Mouse (Mus musculus) right cerebral cortex, adult 18-20 months (tissue): Measurements from ENCODE around the gene Med26.

Source experiments
- DNase-seq: peaks from one replicate; pipeline ENCODE4 v3.0.0; 2022; ENCODE audit warnings: mixed read lengths

Med26 gene

DNA sequence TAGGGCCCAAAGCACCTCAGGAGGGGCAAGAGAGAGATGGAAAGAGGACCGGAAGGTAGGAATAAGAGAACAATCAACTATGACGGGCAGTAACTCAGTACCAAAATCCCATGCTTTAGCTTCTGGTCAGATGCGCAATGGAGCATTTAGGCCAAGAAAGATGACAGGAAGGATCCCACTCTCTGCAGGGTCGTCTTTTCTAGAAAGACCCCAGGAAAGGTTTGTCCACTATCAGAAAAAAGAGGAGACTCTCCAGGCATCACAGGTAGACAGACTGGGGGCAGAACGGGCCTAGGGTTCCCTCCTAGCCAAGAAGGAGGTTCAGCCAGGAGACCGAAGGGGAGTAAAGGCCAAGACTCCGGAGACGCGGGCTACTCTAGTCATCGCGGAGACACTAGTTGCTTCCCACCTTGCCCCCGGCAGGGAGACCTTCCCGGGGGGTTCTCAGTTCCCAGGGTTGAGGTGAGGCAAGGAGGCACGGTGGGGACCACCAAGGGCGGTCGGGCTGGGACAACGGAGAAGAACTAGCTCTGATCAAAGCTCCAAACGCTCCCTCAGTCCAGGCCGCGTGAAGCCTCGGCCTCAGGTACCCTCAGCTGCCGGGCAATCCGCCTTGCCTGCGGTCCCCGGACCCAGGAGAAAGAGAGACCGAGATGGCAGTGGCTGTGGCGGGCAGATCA lies 808 bp downstream of the Med26 start:
- DNase-seq, result no peak

DNA sequence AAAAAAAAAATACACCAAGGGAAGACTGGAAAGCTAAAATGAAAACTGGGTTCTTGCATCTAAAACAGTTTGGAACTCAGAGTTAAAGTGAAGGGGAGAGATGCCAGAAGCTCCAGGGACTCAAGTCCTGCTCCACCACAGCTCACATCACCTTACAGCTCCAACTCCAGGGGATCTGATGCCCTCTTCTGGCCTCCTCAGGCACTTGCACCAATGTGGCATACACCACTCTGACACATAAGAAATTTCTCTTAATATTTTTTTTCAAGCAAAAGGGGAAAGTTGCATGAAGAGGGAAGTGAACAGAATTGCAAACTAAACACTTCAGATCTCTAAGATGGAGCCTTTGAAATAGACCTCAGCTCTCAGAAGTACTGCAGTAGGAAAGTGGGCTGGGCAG lies 8.8 kb downstream of the Med26 start:
- DNase-seq, result no peak

DNA sequence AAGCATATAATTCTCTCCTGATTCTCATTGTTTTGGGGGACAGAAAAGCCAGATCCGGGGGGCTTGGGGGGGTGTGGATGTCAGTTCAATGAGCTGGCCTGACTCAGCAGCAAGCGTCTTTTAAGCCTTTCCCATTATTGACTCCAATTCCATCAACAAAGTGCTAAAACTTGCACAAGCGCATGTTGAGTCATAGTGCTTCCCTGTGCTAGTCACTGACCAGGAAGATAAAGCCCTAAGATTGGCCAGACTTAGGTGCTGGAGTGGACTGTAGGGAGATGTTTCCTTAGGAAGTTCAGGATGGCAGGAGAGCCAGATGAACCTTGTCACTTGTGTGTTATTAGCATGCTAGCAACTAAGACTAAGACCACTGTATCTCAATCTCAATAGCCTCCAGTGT lies 13.2 kb downstream of the Med26 start:
- no peak for DNase-seq

DNA sequence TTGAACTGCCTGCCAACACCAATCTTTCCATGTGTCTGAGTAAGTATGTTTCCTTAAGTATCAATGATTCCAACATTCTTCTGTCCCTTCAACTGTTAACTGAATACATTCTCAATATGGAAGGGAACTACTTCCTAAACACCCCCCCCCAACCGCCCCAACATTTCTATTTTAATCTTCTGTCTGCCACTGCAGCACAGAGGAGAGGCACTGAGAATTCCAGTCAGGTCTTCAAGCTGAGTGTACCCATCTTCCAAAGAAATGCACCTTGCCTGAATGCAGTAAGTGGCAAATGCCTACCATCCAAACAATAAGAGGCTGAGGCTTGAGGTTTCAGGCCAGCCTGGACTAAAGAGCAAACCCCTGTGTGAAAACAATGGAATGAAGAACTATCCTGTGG lies 16.0 kb downstream of the Med26 start:
- peak; percentile 8 for DNase-seq

DNA sequence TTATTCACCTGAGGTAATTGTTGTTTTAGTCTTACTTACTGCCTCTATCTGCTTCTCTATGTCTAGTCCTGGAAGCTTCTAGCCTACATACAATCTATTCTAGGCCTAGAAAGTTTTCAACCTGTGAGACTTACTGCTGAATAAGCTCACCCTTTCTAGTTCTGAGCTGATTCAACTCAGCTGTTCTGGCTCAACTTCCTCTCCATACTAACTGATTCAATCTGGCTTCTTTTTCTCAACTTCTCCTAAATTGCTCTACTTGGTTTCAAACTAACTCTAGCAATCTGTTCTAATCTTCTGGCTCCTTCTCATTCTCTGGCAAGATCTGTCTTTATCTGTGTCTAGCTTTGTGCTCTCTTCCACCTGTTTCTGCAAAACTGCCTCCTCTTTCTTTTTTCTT lies 26.2 kb downstream of the Med26 start:
- no peak for DNase-seq

DNA sequence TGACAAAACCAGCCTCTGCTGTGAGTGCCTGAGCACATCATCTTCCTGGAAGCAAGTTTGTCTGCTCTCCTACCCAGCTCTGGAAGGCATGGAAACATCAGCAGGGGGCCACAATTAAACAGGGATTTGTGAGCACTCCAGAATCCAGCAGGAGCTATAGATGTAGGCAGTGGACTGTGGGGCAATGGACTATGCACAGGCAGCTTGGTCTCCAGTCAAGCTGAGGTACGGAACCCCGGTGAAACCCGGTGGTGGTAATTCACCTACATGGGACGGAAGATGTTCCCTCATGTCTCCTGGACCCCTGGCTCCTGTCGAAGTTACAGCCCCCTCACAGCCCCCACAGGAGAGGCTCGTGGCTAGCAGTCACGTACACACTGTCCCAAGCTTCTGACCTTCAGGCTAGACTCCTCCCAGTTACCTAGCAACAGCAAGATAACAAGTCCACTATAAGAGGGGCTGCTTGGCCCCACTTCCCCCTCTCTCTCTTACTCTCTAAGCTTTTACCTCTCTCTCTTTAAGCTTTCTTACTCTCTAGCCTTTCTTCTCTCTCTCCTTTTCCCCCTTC lies 30.6 kb downstream of the Med26 start:
- no peak for DNase-seq

DNA sequence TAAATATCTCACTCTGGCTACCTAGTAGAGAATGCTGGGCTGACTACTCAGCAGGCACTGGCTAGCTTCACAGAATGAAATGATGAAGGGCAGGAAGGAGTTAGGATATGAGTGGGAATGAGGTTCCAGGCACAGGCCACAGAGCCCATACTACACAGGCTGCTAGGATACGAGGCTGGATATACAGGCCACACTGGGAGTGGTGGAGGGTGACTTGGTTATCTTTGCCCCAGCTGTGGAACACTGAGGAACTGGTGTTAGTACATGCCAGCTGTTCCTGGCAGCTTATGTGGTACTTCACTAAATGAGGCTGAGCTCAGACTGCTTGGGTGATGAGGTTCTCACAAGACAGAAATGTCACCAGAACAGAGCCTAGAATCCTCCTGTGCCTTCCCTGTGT lies 34.9 kb downstream of the Med26 start:
- no peak for DNase-seq

DNA sequence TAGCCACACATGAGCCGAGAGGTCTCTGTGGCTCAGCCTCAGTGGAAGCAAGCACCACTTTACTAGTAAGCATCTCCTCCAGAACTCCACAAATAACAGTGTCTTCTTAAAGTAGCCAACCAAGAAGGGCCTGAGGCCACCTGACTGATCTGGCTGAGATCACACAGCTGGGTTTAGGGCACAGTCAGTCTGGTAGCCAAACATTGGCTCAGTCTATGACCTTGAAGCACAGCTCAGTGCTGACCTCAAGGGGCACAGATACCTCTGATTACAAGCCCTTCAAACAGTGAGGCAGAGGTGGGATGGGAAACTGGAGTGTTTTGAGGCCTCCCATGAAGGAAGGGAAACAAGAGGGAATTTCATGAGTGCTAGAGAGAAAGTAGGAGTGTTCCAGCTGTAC lies 35.4 kb downstream of the Med26 start:
- no peak for DNase-seq

DNA sequence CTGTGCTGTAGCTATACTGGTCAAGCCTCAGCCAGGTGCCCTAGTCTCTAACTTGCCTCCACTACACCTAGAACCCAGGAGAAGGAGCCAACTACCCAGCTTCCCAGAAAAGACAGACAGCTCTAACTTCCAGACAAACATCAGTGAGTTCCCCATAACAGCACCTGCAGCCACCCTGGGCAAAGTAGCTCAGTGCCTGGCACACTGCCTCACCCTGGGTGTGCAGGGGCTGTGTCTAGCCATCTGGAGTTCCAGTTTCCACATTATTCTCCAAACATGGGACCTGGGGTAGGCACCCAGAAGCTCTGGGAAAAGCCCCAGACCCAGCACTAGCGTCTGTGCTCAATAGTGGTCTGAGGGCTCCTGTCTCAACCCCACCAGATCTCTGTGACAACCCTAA lies 40.6 kb downstream of the Med26 start:
- DNase-seq, result no peak

DNA sequence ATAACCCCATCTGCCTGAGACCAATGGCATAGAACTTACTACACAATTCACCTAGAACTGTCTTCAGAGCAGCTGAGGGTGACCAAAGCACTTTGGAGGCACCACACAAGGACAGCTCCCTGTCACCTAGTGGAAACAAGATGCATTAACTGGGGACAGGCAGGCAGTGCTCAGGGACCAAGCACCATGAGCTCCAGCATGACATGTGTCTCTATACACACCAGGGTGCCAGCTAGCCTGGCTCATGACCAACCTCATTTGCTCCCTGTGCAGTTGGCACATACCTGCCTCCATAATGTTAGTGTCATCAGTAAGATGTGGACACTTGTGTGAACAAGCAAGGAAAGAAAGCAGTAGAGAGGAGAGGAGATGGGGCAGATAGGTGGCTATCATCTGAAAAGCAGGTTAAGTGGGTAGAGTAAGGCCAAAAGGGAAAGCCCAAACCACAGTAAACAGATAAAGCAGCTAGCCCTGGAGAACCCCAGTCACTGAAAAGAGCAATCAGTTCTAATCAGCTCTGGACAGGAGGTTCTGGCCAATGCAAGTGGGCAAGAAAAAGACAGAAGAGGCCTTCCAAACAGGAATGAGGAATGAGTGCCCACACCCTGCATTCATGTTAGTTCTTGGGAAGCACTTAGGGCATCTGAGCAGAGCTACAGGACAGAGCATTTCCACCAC lies 43.3 kb downstream of the Med26 start:
- no peak for DNase-seq

DNA sequence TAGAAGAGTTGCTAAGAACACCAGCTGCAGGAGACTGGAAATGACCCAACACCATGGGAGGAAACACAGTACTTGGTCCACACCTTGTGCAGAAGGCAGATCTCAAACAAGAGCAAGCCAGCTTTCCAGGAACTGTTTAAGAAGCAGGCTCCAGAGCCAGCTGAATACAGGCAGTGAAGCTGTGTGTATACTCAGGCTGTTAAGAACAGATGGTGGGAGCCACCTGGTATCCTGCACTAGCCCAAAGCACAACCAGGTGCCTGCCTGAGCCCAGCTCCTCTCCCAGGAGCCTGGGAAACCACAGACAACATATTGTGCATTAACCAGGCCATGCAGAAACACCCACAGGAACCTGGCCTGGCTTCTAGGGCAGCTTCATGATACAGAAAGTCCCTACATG lies 43.9 kb downstream of the Med26 start:
- DNase-seq, result peak; percentile 62

DNA sequence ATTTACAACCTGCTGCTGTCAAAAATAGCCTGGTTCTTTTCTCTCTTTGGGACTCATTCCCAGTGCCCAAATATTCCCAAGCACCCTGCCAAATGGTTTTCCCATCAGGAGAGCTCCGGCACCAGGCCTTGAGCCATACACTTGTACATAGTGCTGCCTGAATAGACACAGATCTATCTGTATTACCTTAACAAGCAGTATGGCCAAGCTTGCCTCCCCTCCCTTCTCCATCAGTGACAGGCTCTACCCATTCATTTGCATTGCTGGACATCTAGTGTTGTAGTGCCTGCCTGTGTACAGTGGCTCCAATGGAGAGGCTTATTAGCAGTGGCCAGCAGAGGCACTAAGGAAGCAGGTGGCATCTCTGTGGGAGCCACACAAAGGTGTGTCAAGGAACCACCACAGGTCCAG lies 47.5 kb downstream of the Med26 start:
- no peak for DNase-seq

DNA sequence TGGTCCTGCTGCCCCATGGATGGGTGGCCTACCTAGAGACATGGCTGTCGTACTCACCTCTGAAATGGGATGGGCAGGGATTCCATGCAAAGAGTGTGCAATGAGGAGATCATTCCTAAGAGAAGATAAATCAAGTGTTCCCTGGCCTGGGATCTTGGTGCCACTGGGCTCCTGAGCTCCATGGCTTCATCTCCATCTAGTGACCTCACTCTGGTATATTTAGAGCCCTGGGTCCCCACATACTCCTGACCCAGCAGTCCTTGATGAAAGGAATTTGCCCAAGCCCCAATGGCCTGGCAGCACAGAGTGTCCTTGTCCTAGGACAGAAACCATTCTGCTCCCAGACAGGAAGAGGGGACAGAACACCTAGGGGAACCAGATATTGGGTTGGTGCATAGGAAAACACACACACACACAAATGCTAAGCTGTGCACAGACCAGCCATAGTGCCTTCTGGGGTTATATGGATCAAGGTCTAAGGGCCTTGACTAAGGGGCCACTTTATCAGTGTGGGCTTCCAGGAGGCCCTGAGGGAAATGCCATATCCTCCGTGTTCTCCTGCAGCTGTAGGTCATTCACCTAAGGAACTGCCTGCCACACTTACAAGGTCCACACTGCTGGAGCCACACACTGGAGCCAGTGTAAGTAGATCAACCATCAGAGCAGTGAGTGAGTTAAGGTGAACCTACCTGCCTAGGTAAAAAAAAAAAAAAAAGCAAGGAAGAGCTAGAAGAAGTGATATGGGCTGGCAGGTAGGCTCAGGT lies 48.4 kb downstream of the Med26 start:
- DNase-seq, result no peak

DNA sequence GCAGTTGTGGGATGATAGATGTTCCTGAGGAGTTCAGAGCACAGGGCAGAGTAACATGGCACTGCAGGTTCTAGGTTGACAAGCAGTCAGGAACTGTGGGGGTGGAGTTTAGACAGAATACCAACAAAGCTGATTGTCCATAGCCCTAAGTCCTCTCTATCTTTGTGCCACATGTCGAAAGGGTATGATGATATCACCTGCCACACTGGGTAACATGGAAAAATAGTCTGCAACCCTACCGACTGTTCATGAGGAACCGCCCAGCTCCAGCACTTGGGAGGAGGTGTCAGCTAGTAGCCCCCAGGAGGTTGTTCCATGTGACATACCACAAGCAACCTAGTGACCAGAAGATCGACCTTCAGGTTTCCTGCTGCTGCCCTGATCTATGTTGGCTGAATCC lies 49.5 kb downstream of the Med26 start:
- no peak for DNase-seq

DNA sequence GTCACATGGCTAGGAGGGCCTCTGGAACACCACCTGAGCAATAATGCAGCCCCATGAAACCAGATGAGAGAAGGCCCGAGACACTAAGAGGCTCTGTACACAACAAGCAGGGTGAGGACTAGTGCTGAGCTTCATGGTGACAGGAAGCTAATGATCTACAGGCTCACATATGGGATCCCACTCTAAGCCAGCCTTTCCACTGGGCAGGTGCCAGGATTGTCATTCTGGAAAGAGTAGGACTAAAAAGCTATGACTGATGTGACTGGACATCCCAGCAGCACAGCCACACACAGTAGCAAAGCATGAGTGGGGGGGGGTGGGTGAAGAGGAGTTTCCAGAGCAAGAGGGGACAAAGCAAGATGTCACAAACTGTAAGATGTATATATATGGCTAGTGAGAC lies 50.2 kb downstream of the Med26 start:
- DNase-seq, result no peak

DNA sequence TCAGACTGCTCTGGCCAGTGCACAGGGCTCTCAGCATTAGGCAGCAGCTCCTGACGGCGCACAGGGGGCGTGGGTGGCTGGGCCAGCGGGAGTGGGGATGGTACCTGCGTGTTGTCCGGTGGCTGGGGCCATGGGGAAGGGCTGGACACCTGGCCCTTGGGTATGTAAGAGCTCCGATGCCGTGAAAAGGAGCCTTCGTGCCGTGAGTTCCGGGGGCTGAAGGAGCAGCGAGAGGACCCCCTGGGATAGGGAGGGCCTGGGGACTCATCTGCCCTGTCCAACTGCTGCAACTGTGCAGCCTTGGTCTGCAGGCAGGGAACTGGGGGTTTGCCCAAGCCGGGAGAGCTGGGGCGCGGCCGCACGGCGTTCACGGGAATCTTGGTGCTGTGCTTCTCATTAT lies 51.9 kb downstream of the Med26 start:
- DNase-seq, result no peak

DNA sequence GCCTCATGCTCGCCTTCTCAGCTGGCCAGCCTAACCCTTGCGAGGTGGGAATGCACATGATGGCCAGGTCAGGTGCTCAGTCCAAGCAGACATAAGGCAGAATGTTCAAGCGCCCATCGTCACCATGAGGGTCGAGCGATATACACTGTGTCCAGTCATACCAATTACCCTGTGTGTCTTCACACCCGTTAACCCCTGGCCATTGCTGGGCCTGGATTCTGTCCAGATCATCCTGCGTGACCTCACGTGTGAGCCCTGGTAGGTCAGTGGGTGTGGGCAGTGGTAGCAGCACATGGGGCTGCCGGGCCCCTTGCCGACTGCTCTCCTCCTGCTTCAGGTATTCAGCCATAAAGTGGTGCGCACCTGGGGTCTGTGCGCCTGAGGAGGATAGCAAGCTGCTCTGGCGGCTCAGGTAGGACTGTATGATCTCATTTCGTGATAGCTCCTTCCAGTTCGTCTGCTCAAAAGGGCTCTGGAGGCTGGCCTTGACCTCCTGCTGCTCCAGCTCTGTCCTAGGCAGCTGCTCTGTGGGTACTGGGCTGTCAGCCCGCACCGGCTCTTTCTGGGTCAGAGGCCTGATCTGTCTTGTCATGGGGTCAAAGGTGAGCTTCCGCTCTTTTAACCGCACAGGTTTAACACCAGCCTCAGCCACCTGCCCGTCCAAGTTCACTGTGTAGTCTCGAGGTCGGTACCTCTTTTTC lies 52.5 kb downstream of the Med26 start:
- DNase-seq, result no peak

DNA sequence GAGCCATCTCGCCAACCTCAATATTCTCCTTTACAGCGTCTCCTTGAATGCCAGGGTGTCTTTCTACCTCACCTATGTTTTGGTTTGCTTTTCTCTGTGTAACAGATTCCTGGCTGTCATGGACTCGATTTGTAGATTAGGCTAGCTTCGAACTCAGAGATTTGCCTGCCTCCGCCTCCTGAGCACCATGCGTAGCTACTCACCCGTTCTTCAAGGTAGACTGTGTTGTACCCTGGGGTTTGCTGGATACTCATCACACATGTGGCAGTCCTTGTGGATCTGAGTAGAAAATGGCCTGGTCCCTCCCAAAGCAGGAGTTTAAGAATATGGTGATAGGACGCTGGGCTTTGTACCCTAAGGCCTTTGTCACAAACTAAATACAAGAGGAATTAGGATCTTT lies 54.7 kb downstream of the Med26 start:
- no peak for DNase-seq

DNA sequence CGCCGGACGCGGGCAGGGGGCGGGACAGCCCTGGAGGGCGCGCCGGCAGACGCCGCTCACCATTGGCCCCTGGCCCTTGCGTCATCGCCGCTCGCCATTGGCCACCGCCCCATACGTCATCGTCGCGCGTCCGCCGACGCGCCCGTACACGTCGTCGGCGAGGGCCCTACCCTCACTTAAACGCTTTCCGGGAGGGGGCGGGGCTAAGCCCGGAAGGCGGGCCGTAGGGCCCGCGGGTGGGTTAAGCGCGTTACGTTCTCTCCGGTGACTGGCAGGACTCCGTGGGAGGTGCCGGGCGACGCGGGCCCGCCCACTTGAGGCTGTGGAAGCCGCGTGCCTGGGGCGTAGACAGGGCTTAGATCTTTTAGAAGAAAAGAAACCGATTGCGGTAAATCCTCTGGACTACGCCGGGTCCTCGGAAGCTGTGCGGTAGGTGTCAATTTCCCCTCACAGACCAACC lies 55.4 kb downstream of the Med26 start:
- DNase-seq, result peak; percentile 99

DNA sequence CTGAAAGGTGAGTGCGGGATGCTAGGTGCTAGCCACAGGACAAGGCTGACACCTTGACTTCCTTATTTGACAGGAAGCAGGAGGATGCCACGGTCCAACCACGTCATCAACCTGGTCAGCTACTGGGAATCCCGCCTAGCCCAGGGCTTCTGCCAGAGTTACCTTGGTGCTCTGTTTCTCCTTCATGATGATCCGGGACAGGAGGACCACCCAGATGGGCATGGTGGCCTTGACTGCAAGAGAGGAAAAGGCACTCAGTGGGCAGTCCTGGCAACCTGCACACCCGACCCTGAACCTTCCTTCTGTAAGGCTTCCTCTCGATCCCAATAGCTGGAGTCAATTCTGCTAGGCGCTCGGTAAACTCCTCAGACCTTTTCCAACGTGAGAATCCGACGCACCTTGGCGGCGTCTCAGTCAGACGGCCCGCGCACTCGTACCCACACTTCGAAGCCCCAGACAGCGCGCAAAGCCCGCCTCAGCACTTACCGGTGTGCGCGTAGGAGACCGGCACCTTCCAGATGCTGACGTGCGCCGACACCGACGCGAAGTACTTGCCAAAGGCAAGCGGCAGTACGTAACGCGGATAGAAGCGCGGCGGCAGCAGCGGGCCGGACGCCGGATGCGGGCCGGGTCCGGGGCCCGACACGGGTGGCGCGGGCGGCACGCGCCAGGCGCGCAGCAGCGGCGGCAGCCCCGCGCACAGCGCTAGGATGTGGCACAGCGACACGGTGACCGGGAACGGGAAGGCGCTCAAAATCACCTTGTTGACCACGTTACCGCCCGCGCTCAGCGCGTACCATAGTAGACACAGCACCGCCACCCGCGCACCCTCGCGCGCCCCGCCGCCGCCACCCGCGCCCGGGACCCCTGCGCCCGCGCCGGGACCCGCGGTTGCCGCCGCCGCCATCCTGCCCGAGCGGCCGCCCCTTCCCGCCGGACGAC lies 56.1 kb downstream of the Med26 start, which contains the start of gene Slc35e1:
Gene Slc35e1 (minus strand): TSS at position 935 of the 942 bp plus-strand sequence.
- peak; percentile 55 for DNase-seq

DNA sequence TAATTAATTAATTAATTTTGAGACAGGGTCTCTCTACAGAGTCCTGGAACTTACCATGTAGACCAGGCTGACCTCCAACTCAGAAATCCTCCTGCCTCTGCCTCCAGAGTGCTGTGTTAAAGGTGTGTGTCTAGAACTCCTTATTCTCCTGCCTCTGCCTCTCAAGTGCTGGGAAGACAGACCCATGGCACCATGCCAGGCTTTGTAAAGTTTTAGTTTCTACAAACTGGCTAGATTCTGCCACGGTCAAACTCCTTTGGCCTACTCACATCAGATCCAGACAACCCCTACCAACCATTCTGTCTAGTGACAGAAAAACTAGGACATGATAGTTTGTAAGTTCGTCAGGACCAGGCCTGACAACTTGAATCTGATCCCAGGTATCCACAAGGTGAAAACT lies 57.1 kb downstream of the Med26 start:
- no peak for DNase-seq

DNA sequence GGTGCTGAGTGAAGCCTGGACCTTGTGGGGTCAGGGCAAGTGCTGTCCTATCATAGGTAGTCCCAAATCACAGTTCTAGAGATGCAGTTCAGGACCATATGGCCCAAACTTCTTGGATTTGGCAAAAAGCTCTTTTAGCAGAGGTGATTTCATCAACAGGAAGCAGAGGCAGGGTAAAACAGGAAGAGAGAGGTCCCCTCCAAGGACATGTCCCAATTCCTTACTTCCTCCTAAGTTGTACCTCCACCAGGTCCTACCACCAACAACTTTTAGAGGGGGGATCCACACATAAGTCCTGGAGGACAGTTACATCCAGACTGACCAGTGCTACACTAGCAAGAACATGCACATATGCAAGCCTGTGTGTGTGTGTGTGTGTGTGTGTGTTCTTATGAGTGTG lies 61.1 kb downstream of the Med26 start:
- no peak for DNase-seq
